Mouse (Mus musculus) yolk sac, embryonic 10.5 days (tissue): ENCODE measurements around the gene Gm6899.
A peak's percentile ranks its signal among the peaks of the same experiment; 100 is the strongest.

Source experiments
- DNase-seq: peaks from one replicate; pipeline ENCODE4 v3.0.0-alpha.2; 2017; ENCODE audit warnings: low spot score

The Gm6899 gene

DNA sequence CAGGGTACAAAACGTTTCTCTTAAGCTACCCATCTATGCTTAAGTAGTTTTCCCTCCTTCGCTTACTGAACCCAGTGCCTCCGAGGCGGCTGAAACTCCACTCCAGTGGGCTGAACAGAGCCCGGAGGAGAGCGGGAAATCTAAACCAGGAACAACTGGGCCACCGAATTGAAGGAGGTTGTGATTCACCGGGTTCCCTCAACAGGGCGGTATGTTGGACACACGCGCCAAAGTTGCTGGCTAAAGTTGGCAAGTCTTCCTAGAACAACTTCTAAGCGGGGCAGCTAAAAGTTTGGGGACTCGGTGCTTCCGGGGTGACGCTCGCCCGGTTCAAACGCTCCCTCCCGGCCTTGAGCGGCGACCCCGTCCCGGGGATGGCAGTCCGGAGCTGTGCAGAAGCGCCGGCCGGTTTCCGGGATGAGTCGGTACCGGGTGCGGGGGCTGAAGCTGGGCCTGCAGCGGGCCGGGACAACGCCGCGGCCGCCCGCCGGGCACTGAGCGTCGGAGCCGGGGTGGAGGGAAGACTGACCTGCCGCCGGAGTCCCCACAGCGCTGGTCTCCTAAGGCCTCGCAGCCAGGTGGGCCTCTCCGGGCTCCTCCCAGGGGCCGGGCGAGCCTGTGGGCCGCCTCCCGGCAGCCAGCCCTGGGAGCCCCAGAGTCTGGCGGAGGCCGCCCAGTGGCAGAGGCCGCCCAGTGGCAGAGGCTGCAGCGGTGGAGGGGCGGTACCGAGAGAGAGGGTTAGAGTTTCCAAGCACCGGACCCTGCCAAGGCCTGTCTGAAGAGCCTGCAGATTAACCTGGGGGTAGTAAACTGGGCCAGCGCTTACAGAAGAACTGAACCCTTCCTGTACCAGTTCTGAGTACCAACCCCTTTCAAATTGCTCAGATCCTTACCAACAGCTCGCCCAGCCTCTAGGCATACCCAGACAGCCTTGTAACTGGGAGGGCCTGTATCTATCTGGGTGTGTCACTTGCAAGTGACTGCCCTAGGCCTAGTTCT is at the start of gene Gm6899, which contains the start of gene Vrk2:
Gm6899 (plus strand) TSS at position 181 of the 999 bp plus-strand sequence.
Vrk2 (minus strand) TSS at position 939 of the 999 bp plus-strand sequence.
- peak; percentile 90 for DNase-seq

GRCm38 (mm10) chr11:26551551-26551950 is 41.5 kb upstream of the Gm6899 start:
- no peak for DNase-seq

DNA sequence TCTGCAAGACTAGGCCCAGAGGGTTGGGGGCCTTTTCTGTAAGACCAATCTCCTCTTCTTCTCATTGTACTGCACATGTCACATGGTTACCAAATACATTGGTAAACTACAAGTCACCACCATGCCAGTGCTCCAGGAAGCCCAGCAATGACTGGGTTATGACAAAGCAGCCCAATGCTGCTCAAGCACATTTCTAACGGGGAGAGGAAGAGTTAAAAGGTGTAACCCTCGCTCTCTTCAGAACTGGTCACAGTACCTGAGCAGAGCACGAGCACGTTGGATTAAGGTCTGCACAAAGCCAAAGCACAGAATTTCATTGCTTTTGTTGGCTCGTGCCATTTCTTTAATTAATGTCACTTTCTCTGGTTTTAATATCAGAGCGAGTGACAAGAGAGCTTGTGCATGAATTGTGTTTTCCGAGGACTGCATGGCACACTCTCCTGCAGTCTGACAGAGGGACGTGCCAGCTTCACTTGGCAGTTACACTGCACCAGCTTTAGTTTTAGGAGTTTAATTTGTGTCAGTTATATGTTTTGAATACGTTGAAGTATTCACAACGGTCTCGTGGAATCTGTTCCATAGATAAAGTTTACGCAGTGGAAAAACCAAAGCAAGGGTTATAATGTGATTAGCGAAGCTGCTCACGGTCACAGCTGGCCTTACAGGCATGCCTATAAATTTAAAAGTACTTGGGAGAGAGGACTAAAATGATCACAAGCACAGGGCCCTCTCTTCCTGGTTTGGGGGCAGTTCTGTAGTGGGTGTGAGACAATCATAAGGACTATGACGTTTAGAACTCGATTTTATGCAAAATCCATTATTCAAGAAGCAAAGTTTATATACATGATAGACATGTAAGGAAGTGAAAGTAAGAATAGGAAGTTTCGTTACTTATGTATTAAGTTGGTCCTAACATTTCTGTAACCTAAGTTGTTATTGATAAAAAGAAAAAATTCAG is 7.4 kb upstream of the Gm6899 start:
- DNase-seq, result no peak

- no peak for DNase-seq
These were observed 6.5 kb upstream of the Gm6899 start for GRCm38 (mm10) chr11:26586367-26587183.

DNA sequence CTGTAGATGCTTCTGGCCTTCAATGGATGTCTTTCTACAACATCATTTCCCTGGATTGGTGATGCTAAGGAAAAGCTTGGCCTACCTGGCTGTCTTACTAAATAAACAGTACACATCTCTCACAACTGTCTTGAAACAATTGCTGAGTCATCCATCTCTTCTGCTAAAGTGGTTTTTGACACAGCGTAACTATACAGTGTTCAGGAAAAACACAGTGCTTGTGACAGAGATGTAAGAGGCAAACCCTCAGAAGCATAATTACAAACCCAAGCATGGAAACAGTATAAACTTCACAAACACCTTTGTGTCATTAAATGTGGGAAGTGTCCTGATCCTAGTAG is 5.9 kb upstream of the Gm6899 start:
- no peak for DNase-seq

DNA sequence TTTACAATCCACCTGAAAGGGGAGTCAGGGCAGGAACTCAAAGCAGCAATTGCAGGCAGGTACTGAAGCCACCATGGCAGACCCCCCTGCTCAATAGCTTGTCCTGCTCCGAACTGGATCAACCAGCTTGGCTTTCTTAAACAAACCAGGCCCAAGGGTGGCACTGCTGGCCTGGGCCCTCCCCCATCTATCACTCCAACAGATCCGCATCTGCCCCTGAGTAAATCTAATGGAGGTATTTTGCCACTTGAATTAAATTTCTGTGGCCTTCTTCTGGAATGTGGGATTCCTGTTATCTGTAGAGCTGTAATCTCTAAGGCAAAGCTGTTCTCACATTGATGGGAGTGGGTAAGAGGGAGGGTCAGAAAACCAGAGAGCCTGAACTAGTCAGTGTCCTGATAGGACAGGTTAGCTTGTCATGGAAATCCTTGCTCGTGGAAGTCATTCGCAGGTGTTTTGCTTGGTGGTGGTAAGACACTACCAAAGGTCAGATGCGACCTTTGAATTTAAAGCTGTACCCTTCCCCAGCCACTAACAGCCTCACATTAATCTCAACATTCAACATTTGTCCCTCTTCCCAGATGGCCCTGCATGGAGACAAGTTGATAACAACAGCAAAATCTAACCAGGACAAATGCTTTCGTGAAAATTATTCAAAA is 517 bp upstream of the Gm6899 start:
- DNase-seq, result no peak

GRCm38 (mm10) chr11:26594487-26594886 is 1.4 kb downstream of the Gm6899 start:
- no peak for DNase-seq

DNA sequence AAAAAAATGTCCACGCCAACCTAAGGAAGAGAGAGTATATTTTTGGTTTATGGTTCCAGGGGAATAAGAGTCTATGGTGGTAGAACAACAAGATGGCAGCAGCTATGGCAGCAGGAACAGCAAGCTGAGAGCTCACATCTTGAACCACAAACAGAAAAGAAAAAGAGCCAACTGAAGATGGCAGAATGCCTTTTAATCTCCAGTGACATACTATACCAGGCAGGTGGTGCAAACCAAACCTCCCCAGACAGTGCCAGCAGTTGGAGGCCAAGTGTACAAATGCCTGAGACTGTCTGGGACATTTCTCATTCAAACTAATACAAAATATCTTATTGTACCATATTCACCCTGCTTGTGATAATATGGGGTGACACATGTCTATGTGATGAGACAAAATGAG is 3.1 kb downstream of the Gm6899 start:
- DNase-seq, result no peak

DNA sequence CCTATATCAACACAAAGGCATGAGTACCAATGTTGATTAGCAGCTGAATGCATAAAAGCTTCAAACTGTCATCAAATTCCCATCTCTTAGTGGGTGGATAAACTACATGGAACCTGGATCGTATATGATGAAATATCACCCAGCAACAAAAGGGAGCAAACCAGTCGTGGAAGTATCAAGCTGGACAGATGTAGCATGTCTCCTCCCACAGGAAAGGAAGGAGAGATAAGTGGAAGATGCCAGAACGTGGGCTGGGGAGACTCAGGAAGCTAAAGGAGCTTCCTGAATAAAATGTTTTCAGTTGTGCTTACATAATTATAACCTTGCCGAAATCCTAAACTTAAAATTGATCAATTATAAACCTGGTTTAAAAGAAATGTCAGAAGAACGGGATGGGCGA is 4.1 kb downstream of the Gm6899 start:
- DNase-seq, result no peak

GRCm38 (mm10) chr11:26597761-26598160 is 4.7 kb downstream of the Gm6899 start:
- no peak for DNase-seq

GRCm38 (mm10) chr11:26598876-26599275 is 5.8 kb downstream of the Gm6899 start:
- no peak for DNase-seq

DNA sequence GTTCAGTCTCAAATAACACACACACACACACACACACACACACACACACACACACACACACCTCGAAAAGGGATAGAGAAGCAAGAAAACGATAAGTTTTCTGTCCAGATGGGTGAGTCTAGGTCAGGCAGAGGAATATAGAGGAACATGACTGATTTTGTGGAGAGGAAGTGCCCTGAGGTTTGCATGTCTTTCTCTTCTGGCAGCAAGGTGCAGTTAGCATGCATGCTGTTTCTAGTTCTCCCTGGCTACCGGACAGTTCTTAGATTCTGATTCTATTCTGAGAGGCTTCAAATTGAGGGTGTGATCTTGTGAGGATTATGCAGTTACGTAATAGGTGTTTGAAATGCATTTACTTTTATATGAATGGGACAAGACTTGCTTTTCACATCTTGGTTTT is 7.7 kb downstream of the Gm6899 start:
- no peak for DNase-seq

DNA sequence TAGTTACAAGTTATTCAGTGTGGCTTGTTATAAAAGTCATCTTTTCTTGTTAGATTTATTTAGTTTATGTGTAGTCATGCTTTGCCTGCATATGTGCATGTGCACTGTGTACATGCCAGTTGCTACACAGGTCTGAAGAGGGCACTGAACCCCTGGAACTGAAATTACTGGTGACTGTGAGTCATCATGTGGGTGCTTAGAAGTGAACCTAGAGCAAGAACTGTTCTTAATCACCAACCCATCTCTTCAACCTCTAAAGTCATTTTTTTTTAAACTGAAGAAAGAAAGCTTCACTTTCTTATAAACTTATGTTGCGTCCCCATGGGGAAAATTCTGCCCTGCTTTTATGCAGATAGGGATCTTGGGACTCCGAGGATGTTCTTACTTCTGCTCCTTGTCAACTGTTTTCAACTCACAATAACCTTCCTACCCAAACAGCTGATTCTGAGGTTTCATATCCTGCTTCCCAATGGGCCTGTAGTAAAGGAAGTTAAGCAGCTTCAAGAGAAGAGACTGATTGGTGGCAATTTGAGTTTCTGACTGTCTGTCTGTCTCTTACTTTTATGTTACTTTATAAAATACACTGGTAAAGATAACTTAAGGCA is 8.6 kb downstream of the Gm6899 start:
- no peak for DNase-seq

GRCm38 (mm10) chr11:26604061-26604655 is 11.1 kb downstream of the Gm6899 start:
- no peak for DNase-seq

DNA sequence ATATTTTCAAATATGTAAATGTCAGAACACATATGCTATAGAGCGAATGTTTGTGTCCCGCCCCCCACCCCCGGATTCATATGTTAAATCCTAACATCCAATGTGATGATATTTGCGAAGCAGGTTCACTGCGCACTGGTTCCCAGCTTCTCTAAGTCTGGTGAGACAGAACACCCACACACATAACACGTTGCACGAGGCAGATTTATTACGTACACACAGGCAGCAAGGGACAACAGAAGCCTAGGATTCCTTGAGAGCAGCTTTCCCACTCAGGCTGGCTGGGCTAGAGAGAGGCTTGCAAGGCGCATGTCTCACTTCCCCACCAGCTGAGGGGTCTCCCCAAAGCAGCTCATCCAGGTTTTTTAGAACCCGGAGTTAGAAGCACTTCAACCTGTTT is 15.8 kb downstream of the Gm6899 start:
- no peak for DNase-seq

GRCm38 (mm10) chr11:26618475-26619223 is 25.6 kb downstream of the Gm6899 start:
- DNase-seq, result no peak

GRCm38 (mm10) chr11:26622727-26623126 is 29.7 kb downstream of the Gm6899 start:
- no peak for DNase-seq

- DNase-seq, result no peak
These were observed 43.2 kb downstream of the Gm6899 start for GRCm38 (mm10) chr11:26636239-26636638.

GRCm38 (mm10) chr11:26640314-26640785 is 47.3 kb downstream of the Gm6899 start:
- no peak for DNase-seq
